Mouse (Mus musculus) neural tube, embryonic 10.5 days (tissue): ENCODE results near the gene Thsd4.

Source experiments
- DNase-seq: peaks from one replicate; pipeline ENCODE4 v3.0.0-alpha.2; 2017; ENCODE audit warnings: low spot score; ENCODE audit errors: extremely low spot score

Thsd4 gene

GRCm38 (mm10) chr9:60271940-60272339, 249.9 kb downstream of the Thsd4 start:
- DNase-seq = no peak

- DNase-seq = no peak
Measured at GRCm38 (mm10) chr9:60269807-60270206, 252.0 kb downstream of the Thsd4 start.

- no peak for DNase-seq
Measured at GRCm38 (mm10) chr9:60267273-60267626, 254.6 kb downstream of the Thsd4 start.

GRCm38 (mm10) chr9:60266583-60267272, 255.1 kb downstream of the Thsd4 start:
- DNase-seq = no peak

GRCm38 (mm10) chr9:60264586-60265325, 257.1 kb downstream of the Thsd4 start:
- DNase-seq = no peak

GRCm38 (mm10) chr9:60262515-60263140, 259.2 kb downstream of the Thsd4 start:
- DNase-seq = no peak

- no peak for DNase-seq
Measured at GRCm38 (mm10) chr9:60259626-60260025, 262.2 kb downstream of the Thsd4 start.

GRCm38 (mm10) chr9:60251765-60252164, 270.1 kb downstream of the Thsd4 start:
- DNase-seq = no peak

- no peak for DNase-seq
Measured at GRCm38 (mm10) chr9:60250403-60250802, 271.4 kb downstream of the Thsd4 start.

GRCm38 (mm10) chr9:60247998-60248397, 273.8 kb downstream of the Thsd4 start:
- no peak for DNase-seq

GRCm38 (mm10) chr9:60244943-60245342, 276.9 kb downstream of the Thsd4 start:
- DNase-seq = peak; percentile 67

GRCm38 (mm10) chr9:60243503-60243902, 278.3 kb downstream of the Thsd4 start:
- DNase-seq = no peak

GRCm38 (mm10) chr9:60237667-60238066, 284.2 kb downstream of the Thsd4 start:
- DNase-seq = peak; percentile 40

- no peak for DNase-seq
Measured at GRCm38 (mm10) chr9:60236155-60236554, 285.7 kb downstream of the Thsd4 start.

GRCm38 (mm10) chr9:60234233-60235115, 287.4 kb downstream of the Thsd4 start:
- peak; percentile 38 for DNase-seq

GRCm38 (mm10) chr9:60231981-60232881, 289.6 kb downstream of the Thsd4 start:
- no peak for DNase-seq

GRCm38 (mm10) chr9:60229496-60229895, 292.4 kb downstream of the Thsd4 start:
- DNase-seq = no peak

GRCm38 (mm10) chr9:60227727-60228126, 294.1 kb downstream of the Thsd4 start:
- no peak for DNase-seq

GRCm38 (mm10) chr9:60226679-60227078, 295.2 kb downstream of the Thsd4 start:
- no peak for DNase-seq

GRCm38 (mm10) chr9:60226155-60226554, 295.7 kb downstream of the Thsd4 start:
- no peak for DNase-seq
